Mouse (Mus musculus) spleen, adult 2 months (tissue): ENCODE results near the gene Ppp1r18.

Experiments used
- CTCF ChIP-seq: fragments of 200-500 bp; IDR thresholded peaks from 2 replicates; pipeline ENCODE4 v1.5.1; 2011; ENCODE audit warnings: mild to moderate bottlenecking, inconsistent platforms; ENCODE audit not compliant: insufficient read depth, insufficient read length, insufficient replicate concordance; ENCODE audit errors: extremely low read depth
- POLR2A ChIP-seq: fragments of 200-500 bp; IDR thresholded peaks from 2 replicates; pipeline ENCODE4 v1.6.1; 2011; ENCODE audit warnings: low read depth, low read length, inconsistent platforms

GRCm38 (mm10) chr17:35838570-35838969 is 26.8 kb upstream of the Ppp1r18 start:
- no peak for TF ChIP-seq POLR2A
- no peak for TF ChIP-seq CTCF
